7 mouse cellular contexts compared by ENCODE assay signal in genomic region chr4:116993672-116994621, GRCm38 (mm10). TPM values are rescaled to one million over a fixed set of nuclear protein-coding genes. Genes with fewer than 3 reads are reported as not detected.
DNase-seq lines count a peak whose midpoint lies in the region; ATAC-seq lines count a peak whose summit lies in the region.

Gene Urod, minus strand, starts transcription at chr4:116994413.

- H3K9me3 ChIP-seq in intestine, embryonic 16.5 days (ENCODE audit: control insufficient read depth, low read length): no peaks in the 10 kb centered on the region
- H3K9me3 ChIP-seq in midbrain, embryonic 11.5 days (ENCODE audit: control insufficient read depth, low read length): no peaks in the 10 kb centered on the region

- DNase-seq in adrenal gland, adult 2 months: peak; percentile 96
- DNase-seq in embryo, embryonic 11.5 days (ENCODE audit: low read depth, low spot score): peak; percentile 90
- DNase-seq in gastrocnemius, postnatal 4 days (ENCODE audit: low spot score in 2 of 2): peak; percentile 82 to 93
- peak; percentile 92 for DNase-seq in left cerebral cortex, postnatal 36 days (ENCODE audit: low spot score in 2 of 2)
- peak; percentile 99 for DNase-seq in midbrain, embryonic 11.5 days (ENCODE audit: low spot score, missing footprints)
- peak; percentile 93 for DNase-seq in skeletal muscle tissue, adult 2 months (ENCODE audit: low read depth, low spot score)

- peaks cover 1% of the 10 kb centered on the region; the same call in 1 of the 2 replicates for H3K36me3 ChIP-seq in intestine, embryonic 16.5 days (ENCODE audit: control insufficient read depth, insufficient read depth, low read length)
- no peaks in the 10 kb centered on the region; the same call in 1 of the 2 replicates for H3K36me3 ChIP-seq in midbrain, embryonic 11.5 days (ENCODE audit: control insufficient read depth, insufficient read depth, low read length)

- ATAC-seq in intestine, embryonic 16.5 days: peak; percentile 87
- ATAC-seq in midbrain, embryonic 11.5 days (ENCODE audit: low FRiP score): peak; percentile 91

- peak within 1 kb of the TSS; percentile 97 for H3K4me3 ChIP-seq in intestine, embryonic 16.5 days (ENCODE audit: low read length)
- H3K4me3 ChIP-seq in midbrain, embryonic 11.5 days (ENCODE audit: low read depth, low read length): peak within 1 kb of the TSS; percentile 90

- peak within 1 kb of the TSS; percentile 90 for H3K27ac ChIP-seq in intestine, embryonic 16.5 days (ENCODE audit: low read length)
- H3K27ac ChIP-seq in midbrain, embryonic 11.5 days (ENCODE audit: low read depth, low read length): peak within 1 kb of the TSS; percentile 57

- intact Hi-C loops in left cerebral cortex, postnatal 36 days (cut with DNase I): loop anchor here (10.0 kb wide), 1 partner anchor 269 kb away; the partner anchor contains the start of gene Tesk2

- under 1% methylated on average over 38 of the region's 38 CpGs for WGBS in intestine, embryonic 16.5 days
- WGBS in midbrain, embryonic 11.5 days: 2% methylated on average over 38 of the region's 38 CpGs

- peak within 1 kb of the TSS; percentile 89 for H3K9ac ChIP-seq in intestine, embryonic 16.5 days (ENCODE audit: low read depth, low read length)
- peak within 1 kb of the TSS; percentile 76 for H3K9ac ChIP-seq in midbrain, embryonic 11.5 days (ENCODE audit: low read length)

- peaks cover 18% of the 10 kb centered on the region for H3K4me1 ChIP-seq in intestine, embryonic 16.5 days (ENCODE audit: control insufficient read depth, insufficient read depth, low read length)
- peaks cover 19% of the 10 kb centered on the region for H3K4me1 ChIP-seq in midbrain, embryonic 11.5 days (ENCODE audit: control insufficient read depth, insufficient read depth, low read length)

- H3K4me2 ChIP-seq in intestine, embryonic 16.5 days (ENCODE audit: low read depth, low read length): peak within 1 kb of the TSS; percentile 92
- H3K4me2 ChIP-seq in midbrain, embryonic 11.5 days: peak within 1 kb of the TSS; percentile 99

- no peaks in the 10 kb centered on the region for H3K27me3 ChIP-seq in intestine, embryonic 16.5 days (replicated peaks; ENCODE audit: control insufficient read depth, insufficient read depth, low read length)
- no peaks in the 10 kb centered on the region for H3K27me3 ChIP-seq in midbrain, embryonic 11.5 days (ENCODE audit: control insufficient read depth, insufficient read depth, low read length)

RNA-seq across cellular contexts. Expression of gene Urod, which starts in this region (rescaled TPM):
- 100 to 1,000 TPM; 103 to 105 TPM for total RNA-seq in adrenal gland, adult 2 months (2021)
- 48.1 and 52.7 TPM in 2 replicates for polyA plus RNA-seq in adrenal gland, adult 2 months (2012; rRNA removed)
- 10 to 100 TPM; 63.3 to 64.2 TPM for total RNA-seq in gastrocnemius, postnatal 4 days (2021)
- 72.8 and 82.8 TPM in 2 replicates for polyA plus RNA-seq in intestine, embryonic 16.5 days (2015; fragmentation: Nextera tagmentation; extraction: Ambion mirVana)
- 10 to 100 TPM; 60.9 to 63.5 TPM for total RNA-seq in left cerebral cortex, postnatal 36 days (2021)
- polyA plus RNA-seq in midbrain, embryonic 11.5 days (2014; fragmentation: Nextera tagmentation; extraction: Ambion mirVana): 85.2 and 95.6 TPM in 2 replicates

Comparison
In these comparisons a context has a peak if more than half of its experiments do, and no peak if none do; other contexts are left out.
1. Peak in every context shown above with its lines: DNase-seq, ATAC-seq, H3K4me3 ChIP-seq and H3K27ac ChIP-seq.